Mouse (Mus musculus) cerebellum, adult 2 months (tissue): Measurements from ENCODE around the gene Rbfox1.

Source experiments
- CTCF ChIP-seq: fragments of 200-500 bp; IDR thresholded peaks from 2 replicates; pipeline ENCODE4 v1.5.1; 2011; ENCODE audit warnings: low read depth, mild to moderate bottlenecking, control low read depth, low read length, moderate library complexity, borderline replicate concordance; ENCODE audit not compliant: insufficient read depth
- POLR2A ChIP-seq: fragments of 200-500 bp; IDR thresholded peaks from 2 replicates; pipeline ENCODE4 v1.6.1; 2011; ENCODE audit warnings: low read length, control low read depth, borderline replicate concordance; ENCODE audit not compliant: insufficient read depth

DNA sequence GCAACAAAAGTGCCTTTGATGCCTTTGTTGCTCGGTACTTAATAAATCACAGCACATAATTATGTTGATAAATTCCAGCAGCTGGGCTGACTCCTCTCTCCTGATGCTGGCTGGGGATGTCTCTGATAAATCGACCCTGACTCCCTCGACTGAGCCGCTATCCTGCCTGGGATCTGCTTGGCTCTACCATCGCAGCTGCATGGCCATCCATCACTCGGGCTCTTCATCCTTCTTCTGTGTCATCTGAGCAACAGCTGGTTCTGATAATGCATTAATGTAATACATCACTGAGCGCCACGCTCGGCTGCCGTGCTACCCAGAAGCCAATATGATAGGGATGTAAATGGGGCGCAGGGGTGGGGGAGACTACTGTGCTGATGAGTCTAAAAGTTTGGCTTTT, 39.5 kb upstream of the Rbfox1 start:
- no peak for TF ChIP-seq POLR2A
- TF ChIP-seq CTCF: no peak
